Mouse (Mus musculus): ENCODE measurements around the gene Shank2. TPM values are rescaled to one million over a fixed set of nuclear protein-coding genes. Genes with fewer than 3 reads are reported as not detected.

Shank2 gene
- total and polyA plus RNA-seq, 3 experiments = not detected

DNA sequence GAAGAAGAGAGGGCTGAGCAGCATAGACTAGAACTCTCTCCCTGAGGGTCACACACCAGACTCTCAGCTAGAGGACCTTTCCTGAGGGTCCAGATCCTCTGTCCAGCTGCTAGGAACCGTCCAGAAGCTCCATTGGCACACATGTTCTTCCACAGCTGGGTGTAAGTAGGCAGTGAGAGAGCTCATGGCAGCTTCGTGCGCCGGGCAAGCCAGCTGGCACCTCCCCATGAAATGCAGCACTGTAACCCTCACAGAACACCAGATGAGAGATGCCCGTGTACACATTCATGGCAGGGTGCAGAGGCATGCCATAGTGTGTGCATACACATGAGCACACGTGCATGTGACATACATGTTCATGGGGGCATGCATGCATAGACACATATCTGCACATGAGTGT lies 205.4 kb downstream of the Shank2 start:
- no peak for DNase-seq (ENCODE audit: extremely low read depth)
- no peak overlapping the region for H3K9ac ChIP-seq (ENCODE audit: insufficient read depth, low read depth)
- H3K4me1 ChIP-seq (ENCODE audit: control insufficient read depth in 1 of 2, insufficient read depth in 2 of 2) = no peaks in the 10 kb centered on the region
- H3K9me3 ChIP-seq (replicated peaks; ENCODE audit: low read length) = no peaks in the 10 kb centered on the region
- H3K4me3 ChIP-seq (replicated peaks in 1 of 3; ENCODE audit: low read depth in 2 of 3, low read length in 2 of 3, poor library complexity in 1 of 3) = no peak overlapping the region
- dilution Hi-C loops (cut with MboI; ENCODE audit: extremely low pct_ligation_motif_present, extremely low pct_unique_long_range_greater_than_20kb, low sequenced_read_pairs) (no loop called here), in situ Hi-C loops (cut with MboI; ENCODE audit: low pct_ligation_motif_present, low pct_unique_long_range_greater_than_20kb, low sequenced_read_pairs) (loop anchor here (25.0 kb wide), 1 partner anchor 380 kb away; the partner anchor contains the start of gene Fadd)
- no peak overlapping the region for H3K4me2 ChIP-seq (ENCODE audit: insufficient read depth, low read depth, poor library complexity, severe bottlenecking)
- H3K36me3 ChIP-seq (replicated peaks in 1 of 2; ENCODE audit: control insufficient read depth in 1 of 2, insufficient read depth in 1 of 2, low read length in 1 of 2) = no peaks in the 10 kb centered on the region
- H3K27ac ChIP-seq (ENCODE audit: insufficient read depth, low read depth) = no peak overlapping the region
- TF ChIP-seq MAFK (IDR thresholded peaks at IDR 0.05; ENCODE audit: insufficient replicate concordance, low read length) = no peak
- no peak for TF ChIP-seq E2F4 (IDR thresholded peaks at IDR 0.05; ENCODE audit: insufficient replicate concordance, low read depth, low read length)
- TF ChIP-seq EP300 (IDR thresholded peaks at IDR 0.05; ENCODE audit: low read length) = no peak
- no peak for TF ChIP-seq GABPA (IDR thresholded peaks at IDR 0.05; ENCODE audit: insufficient replicate concordance, low read depth, low read length)
- TF ChIP-seq POLR2A (IDR thresholded peaks at IDR 0.05; ENCODE audit: low read depth, low read length) = no peak
- TF ChIP-seq ELF1 (IDR thresholded peaks at IDR 0.05; ENCODE audit: low read depth, low read length) = no peak
- TF ChIP-seq RCOR1 (conservative IDR thresholded peaks at IDR 0.05; ENCODE audit: low read depth, low read length) = no peak
- TF ChIP-seq UBTF (IDR thresholded peaks at IDR 0.05; ENCODE audit: low read depth, low read length) = no peak
- no peak for TF ChIP-seq ZMIZ1 (IDR thresholded peaks at IDR 0.05; ENCODE audit: low read depth, low read length)
- no peak for TF ChIP-seq SIN3A (IDR thresholded peaks at IDR 0.05; ENCODE audit: low read length)
- no peak for TF ChIP-seq SMC3 (IDR thresholded peaks at IDR 0.05; ENCODE audit: low read depth, low read length)
- TF ChIP-seq HCFC1 (IDR thresholded peaks at IDR 0.05; ENCODE audit: low read depth, low read length) = no peak
- TF ChIP-seq ETS1 (conservative IDR thresholded peaks at IDR 0.05; ENCODE audit: low read depth, low read length) = no peak
- TF ChIP-seq MAX (IDR thresholded peaks at IDR 0.05; ENCODE audit: low read length) = no peak
- TF ChIP-seq JUND (conservative IDR thresholded peaks at IDR 0.05; ENCODE audit: low read depth, low read length) = no peak
- no peaks in the 10 kb centered on the region for H3K79me2 ChIP-seq (replicated peaks; ENCODE audit: control insufficient read depth, extremely low read depth, insufficient read depth, poor library complexity, severe bottlenecking)
- H3K27me3 ChIP-seq (replicated peaks) = peaks cover 74% of the 10 kb centered on the region

DNA sequence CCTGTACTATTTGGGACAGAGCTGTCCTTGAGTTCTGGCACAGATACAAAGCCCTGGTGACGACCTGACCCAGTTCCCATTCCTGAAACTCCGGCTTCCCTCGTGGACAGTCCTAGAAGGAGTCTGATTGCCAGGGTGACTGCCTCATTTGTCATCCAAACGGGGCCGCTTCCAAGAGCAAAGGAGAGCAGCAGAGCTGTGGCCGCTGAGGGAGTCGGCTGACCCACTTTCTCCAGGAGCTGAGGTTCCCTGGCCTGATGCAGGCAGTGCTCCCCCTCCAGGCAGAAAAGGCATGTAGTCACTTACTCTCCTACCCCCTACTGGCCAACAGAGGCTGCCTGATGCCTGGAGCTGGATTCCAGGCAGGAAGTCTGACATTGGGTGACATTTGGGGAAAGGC lies 206.1 kb downstream of the Shank2 start:
- H3K9ac ChIP-seq (ENCODE audit: insufficient read depth, low read depth) = no peak overlapping the region
- dilution Hi-C loops (cut with MboI; ENCODE audit: extremely low pct_ligation_motif_present, extremely low pct_unique_long_range_greater_than_20kb, low sequenced_read_pairs) = no loop called here
- no peak overlapping the region for H3K27ac ChIP-seq (ENCODE audit: insufficient read depth, low read depth)
- no peak for DNase-seq (ENCODE audit: extremely low read depth)
- no peaks in the 10 kb centered on the region for H3K36me3 ChIP-seq (replicated peaks in 1 of 2; ENCODE audit: control insufficient read depth in 1 of 2, insufficient read depth in 1 of 2, low read length in 1 of 2)
- in situ Hi-C loops (cut with MboI; ENCODE audit: low pct_ligation_motif_present, low pct_unique_long_range_greater_than_20kb, low sequenced_read_pairs) = loop anchor here (25.0 kb wide), 1 partner anchor 379 kb away; the partner anchor contains the start of gene Fadd
- no peak overlapping the region for H3K4me2 ChIP-seq (ENCODE audit: insufficient read depth, low read depth, poor library complexity, severe bottlenecking)
- H3K27me3 ChIP-seq (replicated peaks) = peaks cover 76% of the 10 kb centered on the region
- no peak overlapping the region for H3K4me3 ChIP-seq (replicated peaks in 1 of 3; ENCODE audit: low read depth in 2 of 3, low read length in 2 of 3, poor library complexity in 1 of 3)
- peak; percentile 20 for TF ChIP-seq RAD21 (IDR thresholded peaks at IDR 0.05; ENCODE audit: low read depth, low read length)
- no peak for TF ChIP-seq MEF2A (IDR thresholded peaks at IDR 0.05; ENCODE audit: borderline replicate concordance, low read depth, low read length)
- TF ChIP-seq UBTF (IDR thresholded peaks at IDR 0.05; ENCODE audit: low read depth, low read length) = no peak
- TF ChIP-seq SMC3 (IDR thresholded peaks at IDR 0.05; ENCODE audit: low read depth, low read length) = peak; percentile 60
- peak in 1 of 2 experiments; percentile 91; a peak in 2 of 4 replicates for TF ChIP-seq CTCF (conservative IDR thresholded peaks at IDR 0.05 in 1 of 2, IDR thresholded peaks at IDR 0.05 in 1 of 2; ENCODE audit: low read depth in 2 of 2, low read length in 2 of 2)
- H3K79me2 ChIP-seq (replicated peaks; ENCODE audit: control insufficient read depth, extremely low read depth, insufficient read depth, poor library complexity, severe bottlenecking) = no peaks in the 10 kb centered on the region
- H3K9me3 ChIP-seq (replicated peaks; ENCODE audit: low read length) = no peaks in the 10 kb centered on the region
- H3K4me1 ChIP-seq (ENCODE audit: control insufficient read depth in 1 of 2, insufficient read depth in 2 of 2) = no peaks in the 10 kb centered on the region
